Mouse (Mus musculus) stomach, postnatal 0 days (tissue): ENCODE measurements around the gene Efna5.

ENCODE experiments used
- CTCF ChIP-seq: IDR thresholded peaks from 2 replicates; pipeline ENCODE4 v1.5.1; 2016; ENCODE audit warnings: antibody characterized with exemption, low read depth, mild to moderate bottlenecking, moderate library complexity
- EP300 ChIP-seq: optimal IDR thresholded peaks from 2 replicates; pipeline ENCODE3; 2016; ENCODE audit warnings: antibody characterized with exemption

- TF ChIP-seq CTCF, result no peak
- no peak for TF ChIP-seq EP300
These were observed 140.1 kb downstream of the Efna5 start for GRCm38 (mm10) chr17:62741020-62741419.
